Mouse (Mus musculus): ENCODE measurements around the gene Dhodh. TPM values are rescaled to one million over a fixed set of nuclear protein-coding genes. Genes with fewer than 3 reads are reported as not detected.

The Dhodh gene
- total RNA-seq (2021) = 10 to 100 TPM; 10.8 to 11.2 TPM
- long read RNA-seq, experiment 1, transcript Dhodh-201 (9 exons, 2,039 nt) = major isoform, 21 of 31 reads
- long read RNA-seq, experiment 1, partial matches to known transcripts = 2 of 31 reads
- long read RNA-seq, experiment 1, other reads (novel, unspliced or antisense) = 7 of 31 reads
- long read RNA-seq, experiment 2, transcript Dhodh-201 (9 exons, 2,039 nt) = major isoform, 11 of 18 reads
- long read RNA-seq, experiment 2, partial matches to known transcripts = 1 of 18 reads
- long read RNA-seq, experiment 2, other reads (novel, unspliced or antisense) = 6 of 18 reads

DNA sequence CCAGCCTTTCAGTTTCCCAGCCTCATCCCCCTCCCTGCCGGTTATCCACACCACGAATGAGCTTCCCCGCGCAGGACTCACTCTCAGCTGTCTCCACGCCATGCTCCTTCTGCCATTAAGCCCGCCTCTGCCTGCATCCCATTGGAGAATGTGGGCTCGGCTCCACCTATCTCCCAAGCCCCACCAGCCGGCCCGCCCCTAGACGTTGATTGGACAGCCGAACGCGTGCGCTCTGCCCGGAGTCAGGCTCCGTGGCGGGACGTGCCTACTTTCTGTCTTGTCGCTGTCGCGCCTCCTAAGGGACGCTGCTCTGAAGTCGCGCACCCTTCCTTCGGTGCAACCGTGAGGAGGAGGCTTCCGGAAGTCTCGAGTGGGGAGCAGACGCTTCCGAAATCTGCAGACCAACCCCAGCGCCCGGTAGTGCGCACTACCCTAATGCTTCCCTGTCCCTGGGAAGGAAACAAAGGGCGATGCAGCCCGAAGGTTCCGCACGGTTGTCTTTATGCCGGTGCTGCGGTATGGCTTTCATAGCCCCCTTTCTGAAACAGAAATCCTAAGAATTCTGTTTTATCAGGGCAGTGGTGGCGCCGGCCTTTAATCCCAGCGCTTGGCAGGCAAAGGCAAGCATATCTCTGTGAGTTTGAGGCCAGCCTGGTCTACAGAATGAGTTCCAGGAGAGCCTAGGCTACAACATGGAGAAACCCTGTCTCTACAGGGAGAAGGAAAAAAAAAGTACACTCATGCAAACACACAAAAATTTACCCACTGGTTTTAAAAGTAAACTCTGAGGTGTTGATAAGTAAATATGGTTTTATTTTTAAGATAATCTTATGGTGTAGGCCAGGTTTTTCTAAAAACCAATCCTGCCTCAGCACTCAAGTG lies at the start of gene Dhodh:
Gene Dhodh, minus strand, starts transcription at position 403 of the 882 bp plus-strand sequence.
- peak; percentile 96 for DNase-seq
- intact Hi-C loops (cut with DNase I; ENCODE audit: low total_unique reads) = loop anchor here (10.0 kb wide), 1 partner anchor 86 kb away; the partner anchor contains the start of gene Ist1

DNA sequence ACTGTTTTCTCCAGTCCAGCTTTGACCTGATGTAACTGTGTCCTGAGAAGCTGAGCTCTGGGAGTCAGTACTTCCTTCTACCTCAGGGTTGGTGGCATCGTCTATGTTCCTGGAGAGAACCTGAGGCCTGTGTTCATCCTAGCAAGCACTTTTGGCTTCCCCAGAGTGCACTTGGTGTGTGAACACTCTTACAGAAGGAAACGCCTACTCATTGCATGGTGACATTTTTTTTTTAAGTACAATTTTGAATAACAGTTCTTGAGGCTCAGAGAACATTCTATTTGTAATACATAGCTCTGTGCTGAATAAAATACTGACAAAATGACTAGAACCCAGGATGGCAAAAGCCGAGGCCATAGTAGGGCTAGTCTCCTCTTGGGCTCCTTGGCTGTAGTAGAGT lies 48.4 kb upstream of the Dhodh start:
- intact Hi-C loops (cut with DNase I; ENCODE audit: low total_unique reads) = no loop called here
- DNase-seq = no peak

DNA sequence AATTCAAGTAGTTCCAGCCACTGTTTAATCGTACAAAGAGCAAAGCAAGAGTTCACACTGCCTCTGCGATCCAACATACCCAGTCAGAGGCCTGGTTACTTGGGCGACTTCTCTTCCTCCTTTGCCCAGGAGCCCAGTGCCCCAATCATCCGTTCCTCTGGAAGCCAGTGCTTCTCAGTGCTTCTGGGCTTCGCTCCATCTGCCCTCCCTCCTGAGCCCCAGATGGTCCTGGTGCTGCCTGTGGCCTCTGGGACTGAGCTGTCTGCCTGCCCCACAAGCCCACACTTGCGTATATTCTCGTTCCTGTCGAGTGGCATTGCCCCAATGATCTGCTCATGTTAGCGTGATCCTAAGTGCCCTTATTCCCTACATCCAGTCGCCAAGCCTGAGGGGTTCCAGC lies 42.3 kb upstream of the Dhodh start:
- no peak for DNase-seq
- intact Hi-C loops (cut with DNase I; ENCODE audit: low total_unique reads) = no loop called here

DNA sequence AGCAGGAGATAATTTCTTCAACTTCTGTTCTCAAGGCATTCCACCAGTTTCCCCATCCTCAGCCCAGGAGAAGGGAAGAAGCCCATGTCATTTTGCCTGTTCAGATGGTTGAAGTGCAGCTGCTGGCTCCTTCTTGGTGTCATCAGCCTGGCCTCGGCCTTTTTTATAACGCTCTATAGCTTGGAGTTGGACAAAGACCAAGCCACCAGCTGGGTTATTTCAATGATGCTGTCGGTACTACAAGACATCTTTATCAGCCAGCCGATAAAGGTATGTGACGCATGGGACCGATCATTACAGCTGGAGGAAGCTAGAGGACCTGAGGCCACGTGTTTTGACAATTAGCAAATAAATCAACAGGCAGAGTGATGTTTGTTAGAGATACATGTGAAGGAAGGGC lies 40.0 kb upstream of the Dhodh start:
- DNase-seq = no peak
- intact Hi-C loops (cut with DNase I; ENCODE audit: low total_unique reads) = no loop called here

DNA sequence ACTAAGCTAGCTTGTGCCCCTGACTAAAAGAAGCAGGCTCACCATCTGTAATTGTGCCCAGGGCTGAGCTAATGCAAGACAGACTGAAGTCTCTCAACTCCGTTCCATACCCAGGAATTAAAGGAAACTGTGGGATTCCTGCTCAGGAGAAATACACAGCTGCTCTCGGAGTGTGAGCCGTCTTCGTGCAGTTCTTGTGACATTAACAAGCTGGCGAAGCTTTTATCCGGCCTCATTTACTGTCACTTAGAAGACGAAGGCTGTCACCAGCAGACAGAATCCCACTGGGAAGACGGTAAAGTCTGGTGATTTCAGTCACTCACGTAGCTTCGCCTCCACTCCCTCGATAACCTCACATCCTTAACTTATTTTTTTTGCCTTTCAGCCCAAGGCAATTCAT lies 38.9 kb upstream of the Dhodh start:
- intact Hi-C loops (cut with DNase I; ENCODE audit: low total_unique reads) = no loop called here
- no peak for DNase-seq

DNA sequence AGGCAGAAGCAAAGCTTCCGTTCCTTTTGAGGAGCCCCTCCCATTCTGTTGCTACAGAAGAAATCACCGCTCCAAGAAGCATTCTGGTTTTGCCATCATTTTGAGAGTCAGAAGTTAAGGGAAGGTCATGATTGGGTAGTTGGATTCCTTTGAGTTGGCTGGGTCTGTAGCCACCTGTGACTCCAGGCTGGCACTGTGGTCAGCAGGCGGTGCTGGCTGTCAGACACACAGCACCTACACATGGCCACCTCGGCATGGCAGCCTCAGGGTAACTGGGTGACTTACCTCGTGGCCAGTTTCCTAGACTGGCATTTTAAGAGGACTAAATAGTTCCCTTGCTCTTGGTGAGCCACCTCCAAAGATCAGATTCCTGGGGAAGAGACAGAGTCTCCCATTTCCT lies 32.8 kb upstream of the Dhodh start:
- intact Hi-C loops (cut with DNase I; ENCODE audit: low total_unique reads) = no loop called here
- no peak for DNase-seq

DNA sequence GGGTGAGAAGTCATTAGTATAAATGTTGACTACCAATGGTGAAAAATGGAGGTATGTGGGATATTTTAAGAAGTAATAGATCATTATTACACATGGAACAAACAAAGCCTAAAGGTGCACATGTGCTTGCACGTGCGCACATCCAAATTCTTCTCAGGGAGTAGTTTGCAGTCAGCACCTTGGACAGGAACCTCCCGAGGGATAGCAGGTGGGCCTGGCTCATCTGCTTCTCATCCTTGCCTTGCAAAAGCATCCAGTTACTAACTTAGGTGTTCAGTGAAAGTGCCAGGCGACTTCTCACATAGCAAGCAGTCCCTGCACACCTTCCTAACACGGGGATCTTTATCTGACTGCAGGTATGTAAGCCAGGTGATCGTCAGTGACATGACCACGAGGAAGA lies 31.9 kb upstream of the Dhodh start:
- intact Hi-C loops (cut with DNase I; ENCODE audit: low total_unique reads) = no loop called here
- no peak for DNase-seq

DNA sequence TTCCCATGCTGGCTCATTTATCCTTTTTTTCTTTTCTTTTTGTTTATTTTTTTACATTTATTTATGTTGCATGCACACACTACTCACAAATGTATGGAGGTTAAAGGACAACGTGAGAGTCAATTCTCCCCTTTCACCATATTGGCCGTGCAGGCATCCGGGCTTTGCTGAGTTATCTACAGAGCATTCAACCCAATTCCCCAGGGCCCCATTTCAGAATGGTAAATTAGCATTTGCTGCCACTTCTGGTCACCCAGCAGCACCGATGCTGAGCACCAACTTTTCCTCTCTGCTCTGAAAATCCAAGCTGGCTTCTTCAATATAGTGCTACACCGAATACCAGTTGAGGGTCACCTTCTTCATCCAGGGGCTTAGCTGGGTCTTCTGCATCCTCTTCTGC lies 30.4 kb upstream of the Dhodh start:
- DNase-seq = no peak
- intact Hi-C loops (cut with DNase I; ENCODE audit: low total_unique reads) = no loop called here

DNA sequence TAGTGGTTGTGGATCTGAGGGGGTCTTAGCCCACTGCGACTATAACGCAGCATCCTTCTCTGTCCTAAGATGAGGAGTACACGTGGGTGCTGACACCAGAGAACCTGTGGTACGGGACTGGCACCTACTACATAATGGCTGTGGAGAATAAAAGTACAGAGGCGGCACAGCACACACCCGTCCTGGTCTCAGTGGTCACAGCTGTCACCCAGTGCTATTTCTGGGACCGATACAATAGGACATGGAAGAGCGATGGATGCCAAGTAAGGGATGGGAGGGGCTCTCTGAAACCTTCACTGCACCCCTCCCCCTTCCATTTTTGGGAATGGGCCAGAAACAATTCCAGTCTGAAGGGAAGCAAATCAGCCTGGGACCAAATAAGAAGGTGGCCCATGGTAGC lies 26.7 kb upstream of the Dhodh start:
- intact Hi-C loops (cut with DNase I; ENCODE audit: low total_unique reads) = no loop called here
- no peak for DNase-seq

DNA sequence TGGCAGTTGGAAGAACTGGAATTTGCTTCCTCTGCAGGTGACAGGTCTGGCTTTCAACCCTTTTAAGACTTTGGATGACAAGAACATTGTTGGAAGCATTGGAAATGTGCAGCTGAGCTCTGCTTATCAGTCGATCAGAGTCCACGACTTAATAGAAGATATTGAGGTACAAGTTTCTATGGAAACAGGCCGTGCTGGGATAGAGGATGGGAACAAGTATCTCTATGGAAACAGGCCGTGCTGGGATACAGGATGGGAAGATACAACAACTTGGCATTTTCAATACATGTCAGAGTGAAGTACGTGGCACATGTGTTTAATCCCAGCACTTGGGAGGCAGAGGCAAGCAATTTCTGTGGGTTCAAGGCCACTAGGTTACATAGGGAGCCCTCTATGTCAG lies 24.0 kb upstream of the Dhodh start:
- DNase-seq = no peak
- intact Hi-C loops (cut with DNase I; ENCODE audit: low total_unique reads) = no loop called here

DNA sequence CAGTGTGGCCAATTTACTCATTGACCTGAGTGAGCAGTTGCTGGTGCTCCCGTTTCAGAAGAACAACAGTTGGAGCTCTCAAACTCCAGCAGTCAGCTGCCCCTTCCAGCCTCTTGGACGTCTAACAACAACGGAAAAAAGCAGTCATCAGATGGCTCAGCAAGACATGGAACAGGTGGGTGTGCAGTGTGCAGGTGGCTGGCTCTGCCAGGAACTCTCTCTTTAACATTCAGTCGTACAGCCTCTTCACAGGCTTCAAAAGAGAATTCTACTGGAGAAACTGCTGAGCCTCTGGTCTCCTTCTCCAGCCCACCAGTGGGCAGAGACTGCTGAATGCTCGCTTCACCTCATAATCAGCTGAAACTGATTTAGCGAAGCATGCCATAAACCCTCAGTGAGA lies 20.2 kb upstream of the Dhodh start:
- intact Hi-C loops (cut with DNase I; ENCODE audit: low total_unique reads) = no loop called here
- no peak for DNase-seq

DNA sequence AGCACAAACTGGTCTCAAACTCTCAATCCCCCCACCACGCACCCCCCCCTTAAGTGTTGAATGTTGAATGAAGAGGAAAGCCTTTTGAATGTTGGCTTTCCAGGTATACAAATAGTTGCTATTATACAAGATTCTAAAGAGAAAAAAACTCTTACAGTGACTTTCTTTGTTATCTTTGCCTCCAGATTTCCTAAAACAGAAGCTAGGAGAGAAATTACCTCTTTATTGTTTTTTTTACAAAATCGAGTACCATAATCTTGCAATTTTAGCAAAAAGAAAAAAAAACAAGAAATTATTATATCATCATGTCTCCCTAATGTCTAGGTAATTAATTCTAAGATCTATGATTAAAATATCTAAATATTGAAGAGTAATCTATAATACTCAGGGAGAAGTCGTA lies 7.1 kb upstream of the Dhodh start:
- no peak for DNase-seq
- intact Hi-C loops (cut with DNase I; ENCODE audit: low total_unique reads) = no loop called here

DNA sequence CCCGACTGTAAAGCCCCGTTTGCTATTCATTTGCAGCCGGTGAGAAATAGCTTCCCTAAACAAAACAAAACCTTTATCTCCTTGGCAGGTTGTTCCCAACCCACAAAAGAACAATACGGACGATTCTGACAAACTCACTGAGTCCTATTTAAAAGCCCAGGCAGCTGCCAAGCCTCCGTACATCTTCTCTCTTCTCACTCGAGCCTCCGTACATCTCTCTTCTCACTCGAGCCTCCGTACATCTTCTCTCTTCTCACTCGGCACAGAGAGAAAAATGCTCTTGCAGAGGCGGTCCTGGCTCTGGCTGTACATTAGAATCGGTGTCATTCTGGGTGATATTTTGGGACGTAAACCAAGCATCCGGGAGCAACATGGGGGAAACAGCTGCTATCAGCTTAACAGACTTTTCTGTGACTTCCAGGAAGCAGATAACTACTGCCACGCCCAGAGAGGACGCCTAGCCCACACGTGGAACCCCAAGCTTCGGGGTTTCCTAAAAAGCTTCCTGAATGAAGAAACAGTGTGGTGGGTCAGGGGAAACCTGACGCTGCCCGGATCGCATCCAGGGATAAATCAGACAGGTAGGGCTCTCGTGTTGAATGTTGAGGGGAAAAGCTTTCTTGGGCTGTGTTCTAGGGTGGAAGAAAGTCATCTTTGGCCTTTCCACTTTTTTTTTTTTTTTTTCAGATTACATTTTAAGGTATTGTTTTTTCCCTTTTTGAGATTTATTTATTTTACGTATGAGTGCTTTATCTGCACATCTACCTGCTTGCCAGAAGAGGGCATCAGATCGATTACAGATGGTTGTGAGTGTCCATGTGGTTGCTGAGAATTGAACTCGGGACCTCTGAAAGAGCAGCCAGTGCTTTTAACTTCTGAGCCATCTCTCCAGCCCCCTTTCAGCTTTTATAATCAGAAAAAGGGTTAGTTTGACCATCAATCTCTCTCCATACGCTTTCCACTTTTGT lies 6.1 kb upstream of the Dhodh start, which contains the start of gene Pkd1l3:
Gene Pkd1l3, plus strand, starts transcription at position 275 of the 968 bp plus-strand sequence.
- intact Hi-C loops (cut with DNase I; ENCODE audit: low total_unique reads) = no loop called here
- no peak for DNase-seq

DNA sequence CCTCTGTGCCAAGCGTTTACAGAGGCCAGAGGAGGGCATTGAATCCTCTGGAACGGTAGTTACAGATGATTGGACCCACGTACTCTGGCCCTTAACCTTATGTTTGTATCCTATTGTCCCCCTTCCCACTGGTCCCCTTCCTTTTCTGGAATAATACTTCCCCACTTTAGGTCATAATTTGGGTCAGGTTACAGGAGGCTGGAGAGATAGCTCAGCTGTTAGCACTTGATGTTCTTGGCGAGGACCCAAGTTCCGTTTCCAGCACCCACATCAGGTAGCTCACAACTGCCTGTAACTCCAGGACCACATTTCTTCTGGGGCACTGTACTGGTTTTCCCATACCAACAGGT lies 655 bp upstream of the Dhodh start:
- intact Hi-C loops (cut with DNase I; ENCODE audit: low total_unique reads) = loop anchor here (10.0 kb wide), 1 partner anchor 86 kb away; the partner anchor contains the start of gene Ist1
- DNase-seq = peak; percentile 21

DNA sequence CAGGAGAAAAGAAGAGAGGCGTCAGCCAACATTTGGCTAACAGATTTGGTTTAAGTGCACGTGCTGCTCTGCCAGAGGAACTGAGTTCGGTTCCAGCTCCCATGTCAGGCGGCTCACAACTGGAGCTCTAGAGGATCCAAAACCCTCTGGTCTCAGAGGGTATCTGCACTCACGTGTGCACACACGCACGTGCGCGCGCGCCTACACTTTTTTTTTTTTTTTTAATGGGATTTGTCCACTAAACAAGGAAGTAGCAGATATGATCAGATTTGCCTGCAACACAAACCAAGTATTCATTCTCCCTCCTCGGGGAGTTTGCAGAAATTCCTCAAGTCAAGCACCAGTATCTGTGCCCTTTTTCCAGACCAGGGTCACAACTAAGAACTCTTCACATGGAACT lies 823 bp downstream of the Dhodh start:
- intact Hi-C loops (cut with DNase I; ENCODE audit: low total_unique reads) = loop anchor here (10.0 kb wide), 1 partner anchor 87 kb away; the partner anchor contains the start of gene Ist1
- DNase-seq = no peak

DNA sequence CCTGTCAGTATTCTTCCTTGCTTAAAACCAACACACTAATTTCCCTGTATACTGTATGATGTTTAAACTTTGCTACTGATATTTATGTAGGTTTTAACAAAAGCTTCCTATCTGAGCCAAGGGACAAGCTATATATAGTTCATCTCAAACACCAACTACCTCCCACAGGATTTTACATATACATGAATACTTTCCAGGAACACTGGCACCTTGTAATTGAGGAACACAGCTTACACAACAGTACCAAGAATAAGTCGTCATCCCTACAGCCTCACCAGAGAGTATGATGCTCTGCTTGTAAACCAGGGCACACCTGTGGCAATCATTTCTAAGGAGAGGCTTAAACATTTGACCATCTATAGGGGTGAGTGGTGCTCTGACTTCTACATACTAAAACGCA lies 1.7 kb downstream of the Dhodh start:
- no peak for DNase-seq
- intact Hi-C loops (cut with DNase I; ENCODE audit: low total_unique reads) = loop anchor here (10.0 kb wide), 1 partner anchor 88 kb away; the partner anchor contains the start of gene Ist1

DNA sequence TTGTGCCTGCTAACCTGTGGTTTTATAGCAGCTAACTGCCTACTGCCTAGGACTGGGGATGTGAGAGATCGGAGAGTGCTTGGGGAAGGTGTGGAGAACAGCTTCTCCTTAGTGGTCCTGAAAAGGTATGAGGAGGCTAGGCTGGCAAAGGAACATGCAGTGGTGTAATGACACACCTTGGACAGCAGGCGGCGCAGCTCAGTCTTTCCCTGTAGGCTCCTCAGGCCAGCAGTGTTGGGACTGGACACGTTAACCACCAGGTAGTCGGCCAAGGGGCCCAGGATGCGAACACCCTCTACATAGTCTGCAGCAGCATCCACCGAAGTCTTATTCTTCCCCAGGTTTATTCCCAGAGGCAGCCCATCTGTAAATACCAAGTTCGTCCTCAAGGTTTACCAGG lies 12.6 kb downstream of the Dhodh start:
- intact Hi-C loops (cut with DNase I; ENCODE audit: low total_unique reads) = no loop called here
- peak; percentile 40 for DNase-seq

DNA sequence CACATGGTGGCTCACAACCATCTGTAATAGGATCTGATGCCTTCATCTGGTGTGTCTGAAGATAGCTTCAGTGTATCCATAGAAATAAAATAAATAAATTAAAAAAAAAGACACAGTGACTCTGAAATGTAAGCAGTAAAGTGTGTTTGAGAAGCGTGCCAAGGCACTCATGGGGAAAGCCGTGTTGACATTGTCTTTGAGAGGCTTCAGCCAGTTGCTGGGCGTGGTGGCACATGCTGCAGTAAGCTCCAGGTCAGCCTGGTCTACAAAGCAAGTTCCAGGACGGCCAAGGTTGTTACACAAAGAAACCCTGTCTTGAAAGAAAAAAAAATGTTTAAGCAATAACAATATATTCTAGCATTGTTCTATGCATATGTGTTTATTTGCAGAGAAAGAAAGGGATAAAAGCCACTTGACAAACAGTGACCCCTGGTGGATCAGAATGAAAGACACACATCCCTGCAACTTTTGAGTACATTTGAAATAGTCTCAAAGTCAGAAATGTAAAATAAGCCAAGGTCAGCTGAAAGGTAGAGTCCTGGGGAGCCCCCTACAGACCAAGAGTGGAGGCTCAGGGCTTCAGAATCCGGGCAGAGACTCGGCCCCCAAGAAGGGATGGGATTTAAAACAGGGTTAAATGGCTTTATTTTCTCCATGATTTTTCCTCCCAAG lies 15.2 kb downstream of the Dhodh start:
- no peak for DNase-seq
- intact Hi-C loops (cut with DNase I; ENCODE audit: low total_unique reads) = no loop called here

DNA sequence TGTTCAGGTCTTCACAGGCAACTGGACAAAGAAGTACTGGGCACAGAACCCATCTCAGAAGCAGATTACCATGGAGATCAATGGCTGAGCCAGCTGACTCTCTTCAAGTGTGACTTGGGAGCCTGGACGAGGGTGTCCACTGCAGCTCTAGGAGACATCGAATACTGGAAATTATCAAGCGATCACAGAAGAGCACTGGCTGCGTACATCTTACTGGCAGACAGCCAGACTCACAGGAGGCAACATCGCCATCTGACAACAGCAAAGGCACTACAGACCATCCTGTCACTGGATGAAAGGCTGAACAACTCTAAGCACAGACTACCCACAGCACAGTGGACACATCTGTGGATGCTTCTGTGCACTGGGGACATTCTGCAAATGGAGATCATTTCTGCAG lies 16.3 kb downstream of the Dhodh start:
- intact Hi-C loops (cut with DNase I; ENCODE audit: low total_unique reads) = no loop called here
- no peak for DNase-seq

Data from gastrocnemius, postnatal 14 days (tissue).